Mouse (Mus musculus): ENCODE results near the gene Hydin. TPM values are rescaled to one million over a fixed set of nuclear protein-coding genes. Genes with fewer than 3 reads are reported as not detected.
A peak's percentile ranks its signal among the peaks of the same experiment; 100 is the strongest.
"Not testable (repeated sequence)": the region's sequence is repeated elsewhere in the genome, so short reads cannot be mapped to it uniquely, and the experiment has no call there.

The Hydin gene
- total RNA-seq, 1 experiment from 2014 or later = 0.07 TPM

DNA sequence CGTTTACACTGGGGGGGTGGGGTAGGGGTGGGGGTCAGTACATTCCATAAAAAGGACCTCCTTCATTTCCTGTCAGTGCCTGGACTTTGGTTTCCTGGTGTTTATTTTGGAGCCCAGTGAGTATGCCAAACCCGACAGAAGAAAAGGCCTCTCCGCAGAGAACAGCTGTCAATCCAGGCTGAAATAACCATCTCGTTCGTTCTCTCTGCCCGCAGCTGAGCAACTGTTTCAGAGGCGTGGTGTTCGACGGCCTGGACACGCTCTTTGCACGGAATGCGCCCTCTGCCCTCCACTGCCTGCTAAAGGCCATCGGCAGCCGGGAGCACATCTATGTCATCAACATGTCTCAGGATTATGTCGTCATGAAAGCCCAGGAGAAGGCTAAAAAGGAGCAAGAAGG is 258.5 kb downstream of the Hydin start:
- no peak for DNase-seq

DNA sequence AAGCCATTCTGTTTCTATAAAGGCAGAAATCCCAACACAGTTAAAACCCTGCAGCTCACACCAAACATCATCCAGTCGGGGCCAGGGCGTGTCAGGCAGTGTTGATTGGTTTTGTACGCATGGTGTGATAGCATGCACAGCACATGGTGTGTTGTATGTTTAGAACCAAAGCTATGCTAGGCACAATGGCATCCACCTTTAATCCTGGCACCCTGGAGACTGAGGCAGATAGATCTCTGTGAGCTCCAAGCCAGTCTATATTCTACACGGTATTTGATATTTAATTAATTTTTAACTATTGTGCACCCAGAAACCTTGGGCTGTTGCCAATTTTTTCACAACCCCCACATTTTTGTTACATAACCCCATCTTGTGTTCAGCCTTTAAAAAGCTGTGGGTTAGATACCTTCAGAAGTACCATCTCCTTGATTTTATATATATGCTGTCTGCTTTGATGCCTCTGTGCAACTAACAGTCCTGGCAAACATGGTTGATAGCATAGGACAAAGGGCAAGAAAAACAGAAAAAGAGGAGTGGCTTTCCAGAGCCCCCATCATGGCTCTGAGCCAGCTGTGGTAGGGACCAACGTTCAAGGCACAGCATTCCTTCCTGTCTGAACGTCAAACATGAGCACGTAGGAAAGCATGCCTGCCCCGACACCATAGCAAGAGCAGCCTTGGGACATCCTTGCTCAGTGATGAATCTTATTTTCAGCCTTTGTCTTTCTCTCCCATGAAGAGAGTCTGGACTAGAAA is 263.4 kb downstream of the Hydin start:
- no peak for DNase-seq

DNA sequence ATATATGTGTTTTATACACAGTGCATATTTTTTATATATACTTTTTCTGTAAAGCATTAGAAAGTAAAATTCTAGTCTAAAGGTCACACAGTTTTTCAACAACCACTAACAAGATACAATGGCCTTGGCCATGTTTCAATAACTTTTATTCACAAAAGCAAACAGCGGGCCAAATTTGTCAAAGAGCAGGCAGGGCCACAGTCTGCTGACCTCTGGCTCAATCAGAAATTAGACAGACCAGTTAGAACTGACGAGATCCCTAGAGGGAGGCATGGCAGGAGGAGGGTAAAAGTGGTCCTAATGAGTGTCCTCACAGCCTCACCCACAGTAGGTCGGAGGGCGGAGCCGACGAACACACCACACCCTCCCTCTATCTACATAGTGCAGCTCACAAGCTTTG is 267.0 kb downstream of the Hydin start:
- peak; percentile 47 for DNase-seq

DNA sequence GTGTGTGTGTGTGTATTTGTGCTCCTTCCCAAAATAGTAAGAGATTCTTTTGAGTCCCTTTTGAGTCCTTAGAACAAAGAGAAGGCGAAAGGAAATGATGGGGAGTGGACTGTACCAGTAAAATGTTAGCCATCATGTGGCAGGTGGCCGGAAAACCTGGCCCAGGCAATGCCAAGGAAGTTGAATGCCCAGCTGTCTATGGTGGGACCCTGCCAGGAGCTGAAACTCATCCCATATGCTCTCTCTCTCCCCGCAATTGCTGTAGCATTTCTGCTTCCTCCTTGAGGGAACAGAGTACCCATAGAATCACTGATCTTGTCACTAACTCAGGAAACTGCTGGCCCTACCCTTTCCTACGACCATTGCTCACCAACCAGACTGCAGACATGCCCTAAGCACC is 271.1 kb downstream of the Hydin start:
- no peak for DNase-seq

DNA sequence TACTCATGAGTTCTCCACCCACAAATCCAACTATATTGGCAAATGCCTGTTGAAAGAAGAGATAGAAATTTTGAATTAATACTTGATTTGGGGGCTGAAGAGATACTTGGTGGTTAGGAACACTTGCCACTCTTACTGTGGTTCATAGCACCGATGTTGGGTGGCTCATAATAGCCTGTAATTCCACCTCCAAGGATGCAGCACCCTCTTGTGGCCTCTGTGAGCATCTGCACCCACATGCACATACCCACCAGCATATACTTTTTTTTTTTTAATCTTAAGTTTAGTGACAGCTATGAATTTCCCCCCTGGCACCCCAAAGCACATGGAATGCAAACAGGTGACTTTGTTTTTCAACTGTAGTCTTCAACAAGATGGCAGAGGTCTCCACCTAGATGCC is 283.6 kb downstream of the Hydin start:
- DNase-seq = no peak

DNA sequence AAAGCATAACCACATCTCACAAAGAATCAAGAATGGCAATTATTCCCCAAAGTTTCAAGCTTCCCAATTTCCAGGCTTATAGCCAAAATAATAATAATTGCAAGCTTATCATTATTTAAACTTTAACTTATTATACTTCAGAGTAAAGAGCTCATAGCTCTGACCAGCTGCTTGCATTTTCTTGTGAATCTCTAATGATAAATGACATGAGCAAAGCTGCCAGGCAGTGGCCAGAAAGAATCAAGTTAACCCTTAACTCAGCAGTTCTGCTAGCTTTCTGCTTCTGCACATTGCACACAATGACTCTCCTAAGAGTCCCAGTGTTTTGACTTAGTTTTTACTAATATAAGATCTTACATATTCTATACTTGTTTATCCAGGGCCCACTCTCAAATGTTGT is 285.3 kb downstream of the Hydin start:
- not testable (repeated sequence) for DNase-seq

DNA sequence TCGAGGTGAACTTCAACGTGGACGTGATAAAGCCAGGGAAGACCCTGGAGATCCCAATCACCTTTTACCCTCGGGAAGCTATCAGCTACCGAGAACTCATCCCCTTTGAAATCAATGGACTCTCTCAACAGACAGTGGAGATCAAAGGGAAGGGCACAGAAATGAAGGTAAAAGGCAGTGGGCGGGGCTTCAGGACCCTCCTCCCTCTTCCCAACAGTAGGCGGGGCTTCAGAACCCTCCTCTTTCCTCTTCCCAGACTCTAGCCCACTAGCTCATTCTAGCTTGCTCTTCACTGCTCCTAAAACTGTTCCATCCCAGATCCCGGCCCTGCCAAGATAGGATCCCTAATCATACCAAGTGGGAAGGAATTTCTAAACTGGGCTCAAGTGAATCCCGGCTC is 325.9 kb downstream of the Hydin start:
- no peak for DNase-seq

DNA sequence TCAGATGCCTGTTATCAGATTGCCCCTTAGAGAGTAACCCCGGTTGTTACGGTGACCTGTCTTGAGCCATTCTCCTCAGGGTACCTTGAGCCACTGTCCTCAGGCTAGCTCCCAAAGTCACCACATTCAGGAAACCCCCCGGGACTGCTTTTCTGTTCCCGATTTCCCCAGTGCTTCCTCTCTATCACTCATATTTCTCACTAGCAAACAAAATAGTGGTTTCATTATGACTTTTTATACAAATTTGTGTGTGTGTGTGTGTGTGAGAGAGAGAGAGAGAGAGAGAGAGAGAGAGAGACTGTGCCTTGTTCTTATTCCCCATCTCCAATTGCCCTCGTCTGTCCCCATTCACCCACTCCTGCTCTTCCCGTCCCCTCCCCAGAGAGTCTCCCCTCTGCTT is 327.4 kb downstream of the Hydin start:
- no peak for DNase-seq

DNA sequence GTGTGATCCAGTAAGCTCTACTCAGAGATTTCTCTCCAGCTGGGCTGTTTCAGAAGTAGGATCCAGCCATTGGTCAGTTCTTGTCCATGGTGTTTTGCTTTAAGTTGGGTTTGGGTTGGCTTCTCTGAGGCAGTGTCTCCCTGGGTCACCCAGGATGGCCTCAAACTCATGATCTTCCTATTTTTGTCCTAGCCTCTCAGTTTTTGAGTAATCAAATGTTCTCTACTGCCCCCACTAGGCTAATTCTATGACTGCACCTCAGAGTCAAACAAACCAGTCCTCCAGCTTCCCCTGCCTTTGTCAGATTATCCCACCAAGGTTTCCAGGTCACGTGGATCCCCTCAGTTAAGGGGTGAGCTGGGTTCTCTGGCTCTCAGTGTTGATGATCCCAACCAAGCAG is 337.8 kb downstream of the Hydin start:
- peak; percentile 54 for DNase-seq

DNA sequence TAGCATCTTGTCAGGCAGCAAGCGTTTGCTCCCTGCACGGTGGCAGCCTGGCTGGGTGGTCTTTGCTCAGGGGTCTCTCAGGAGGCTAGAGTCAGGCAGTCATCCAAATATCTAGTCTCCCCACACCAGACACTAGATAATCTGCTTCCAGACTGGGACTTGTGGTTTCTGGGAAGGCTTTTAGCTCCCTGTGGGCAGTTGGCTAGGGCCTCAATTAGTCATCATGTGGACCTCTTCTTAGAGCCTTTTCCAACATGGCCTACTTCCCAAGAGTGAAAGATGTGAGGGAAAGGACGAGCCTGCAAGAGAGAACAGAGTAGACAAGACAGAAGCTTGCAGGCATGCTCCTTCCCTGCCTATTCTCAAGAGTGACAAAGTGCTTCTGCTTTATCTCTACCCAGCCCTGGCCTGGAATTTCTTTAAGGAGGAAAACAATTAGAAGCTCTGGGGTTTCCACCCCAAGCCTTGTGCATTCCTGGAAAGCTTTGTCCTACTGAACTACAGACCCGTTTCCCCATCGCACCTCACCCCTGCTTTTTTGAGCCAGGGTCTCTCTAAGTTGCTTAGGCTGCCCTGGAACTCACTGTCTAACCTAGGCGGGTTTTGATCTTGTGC is 338.7 kb downstream of the Hydin start:
- no peak for DNase-seq

DNA sequence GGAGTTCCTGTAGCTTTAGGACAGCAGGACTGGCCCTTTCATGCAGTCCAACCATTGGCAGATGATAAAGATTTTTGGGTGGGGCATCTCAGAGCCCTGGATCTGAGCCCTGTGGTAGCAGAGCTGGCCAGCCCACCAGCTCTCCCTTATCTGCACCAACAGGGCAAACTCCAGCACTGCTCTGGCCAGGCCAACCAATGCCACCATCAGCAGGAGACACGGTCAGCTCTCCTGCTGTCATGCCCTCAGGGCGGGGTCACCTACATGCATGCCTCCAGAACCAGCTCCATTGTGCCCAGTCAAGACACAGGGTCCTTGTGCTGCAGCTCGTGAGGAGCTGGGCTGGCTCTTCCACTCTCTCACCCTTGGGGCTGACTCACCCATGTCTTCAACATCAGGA is 349.0 kb downstream of the Hydin start:
- no peak for DNase-seq

DNA sequence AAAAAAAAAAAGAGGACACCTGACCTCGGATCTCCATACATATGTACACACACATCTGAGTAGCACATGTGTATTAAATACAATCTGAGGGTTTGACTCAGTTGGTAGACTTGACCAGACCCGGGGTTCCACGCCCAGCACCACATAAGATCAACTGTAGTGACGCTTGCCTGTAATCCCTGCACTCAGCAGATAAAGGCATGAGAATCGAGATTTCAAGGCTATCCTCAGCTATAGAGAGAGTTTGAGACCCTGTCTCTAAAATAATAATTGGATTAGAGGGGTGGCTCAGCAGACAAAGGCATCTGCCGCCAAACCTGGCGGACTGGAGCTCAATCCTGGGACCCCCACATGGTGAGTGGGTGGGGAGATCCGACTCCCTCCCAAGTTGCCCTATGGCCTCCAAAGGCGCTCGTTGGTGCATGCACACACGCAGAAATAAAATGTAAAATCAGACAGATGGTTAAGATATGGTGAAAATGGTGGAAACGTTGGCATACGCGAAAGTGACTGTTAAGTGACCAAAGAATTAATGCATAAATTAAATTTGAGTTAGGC is 351.1 kb downstream of the Hydin start:
- DNase-seq = no peak

DNA sequence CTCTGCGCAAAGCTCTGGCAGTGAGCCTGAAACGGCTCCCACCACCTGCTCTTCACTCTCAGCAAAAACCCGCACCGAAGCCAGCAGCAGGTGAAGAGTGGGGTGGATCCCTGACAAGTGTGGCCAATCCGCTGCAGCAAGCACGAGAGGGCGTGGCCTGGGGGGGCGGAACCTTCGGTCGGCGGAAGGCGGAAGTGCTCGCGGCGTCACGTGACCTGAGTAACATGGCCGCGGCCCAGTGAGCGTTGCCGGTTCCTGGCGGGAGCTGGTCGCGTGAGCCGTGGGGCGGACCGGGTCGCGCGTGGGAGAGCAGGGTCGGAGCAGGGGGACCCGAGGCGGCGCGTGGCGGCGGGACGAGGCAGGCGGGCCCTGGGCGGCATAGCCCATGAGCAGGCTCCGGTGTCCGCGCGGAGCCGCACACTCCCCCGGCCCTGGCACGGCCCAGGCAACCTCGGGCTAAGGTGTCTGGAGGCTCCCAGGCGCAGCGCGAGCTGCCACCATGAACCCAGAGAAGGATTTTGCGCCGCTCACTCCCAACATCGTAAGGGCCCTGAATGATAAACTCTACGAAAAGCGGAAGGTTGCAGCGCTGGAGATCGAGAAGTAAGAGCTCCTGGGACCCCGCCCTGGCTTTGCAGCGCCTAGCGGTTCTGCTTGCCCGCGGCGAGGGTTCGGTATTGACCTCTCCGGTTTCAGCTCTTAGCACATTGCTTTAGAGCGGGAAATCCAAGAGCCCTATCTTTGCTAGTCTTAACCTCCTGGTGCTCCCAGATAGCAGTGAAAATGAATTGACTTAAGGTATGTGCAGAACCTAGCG is 351.8 kb downstream of the Hydin start, which contains the start of gene Vac14:
Gene Vac14 (plus strand): TSS at position 195 of the 817 bp plus-strand sequence.
- DNase-seq = peak; percentile 99

DNA sequence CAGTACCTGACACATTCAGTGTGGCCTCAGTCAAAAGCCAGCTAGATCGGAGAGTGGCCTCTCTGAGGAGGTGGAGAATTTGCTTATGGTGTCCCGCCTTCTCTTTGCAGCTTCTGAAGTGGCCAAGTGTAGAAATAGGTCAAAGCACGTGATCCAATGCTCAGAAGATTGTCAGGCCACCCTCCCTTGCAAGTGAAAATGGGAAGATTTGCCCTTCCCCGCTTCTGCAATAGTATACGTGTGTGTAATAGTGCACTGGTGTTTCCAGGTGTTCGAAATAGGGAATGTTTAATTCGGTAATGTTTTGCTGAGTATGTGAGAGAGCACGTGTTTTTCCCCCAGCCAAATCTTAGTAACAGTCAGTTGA is 352.4 kb downstream of the Hydin start:
- DNase-seq = no peak

DNA sequence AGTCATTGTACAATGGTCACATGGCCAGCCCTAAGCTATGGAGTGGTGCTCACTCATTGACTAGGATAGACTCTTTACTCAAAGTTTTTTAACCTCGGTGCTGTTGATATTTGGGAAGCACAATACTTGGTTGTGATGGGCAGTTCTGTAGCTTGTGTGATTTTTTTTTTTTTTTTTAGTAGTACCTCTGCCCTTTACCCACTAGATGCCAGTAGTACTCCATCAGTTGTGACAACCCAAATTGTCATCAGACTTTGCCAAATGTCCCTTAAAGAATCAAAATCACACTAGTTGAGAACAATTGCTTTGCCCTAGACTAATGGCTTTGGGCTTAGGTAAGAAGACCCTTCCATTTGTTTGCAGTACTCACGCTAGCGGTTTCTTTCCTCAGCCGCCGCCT is 353.1 kb downstream of the Hydin start:
- DNase-seq = no peak

DNA sequence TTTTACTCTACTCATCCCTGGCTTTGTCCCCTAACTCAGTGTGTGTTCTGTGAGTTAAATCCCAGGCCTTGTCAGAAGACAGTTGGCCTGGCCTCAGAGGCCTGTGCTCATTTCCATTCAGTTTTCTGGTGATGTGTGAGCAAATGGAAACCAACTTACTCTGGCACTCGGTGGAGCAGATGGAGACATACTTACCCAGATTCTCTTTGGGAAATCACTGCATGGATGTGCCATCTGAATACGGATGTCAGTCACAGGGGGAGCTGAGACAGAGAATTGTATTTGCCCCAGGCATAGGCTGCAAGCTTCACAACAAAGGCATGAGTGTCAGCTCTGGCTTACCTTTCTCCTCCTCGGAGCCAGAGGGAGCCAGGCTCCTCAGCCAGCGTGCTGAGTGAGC is 359.7 kb downstream of the Hydin start:
- DNase-seq = no peak

DNA sequence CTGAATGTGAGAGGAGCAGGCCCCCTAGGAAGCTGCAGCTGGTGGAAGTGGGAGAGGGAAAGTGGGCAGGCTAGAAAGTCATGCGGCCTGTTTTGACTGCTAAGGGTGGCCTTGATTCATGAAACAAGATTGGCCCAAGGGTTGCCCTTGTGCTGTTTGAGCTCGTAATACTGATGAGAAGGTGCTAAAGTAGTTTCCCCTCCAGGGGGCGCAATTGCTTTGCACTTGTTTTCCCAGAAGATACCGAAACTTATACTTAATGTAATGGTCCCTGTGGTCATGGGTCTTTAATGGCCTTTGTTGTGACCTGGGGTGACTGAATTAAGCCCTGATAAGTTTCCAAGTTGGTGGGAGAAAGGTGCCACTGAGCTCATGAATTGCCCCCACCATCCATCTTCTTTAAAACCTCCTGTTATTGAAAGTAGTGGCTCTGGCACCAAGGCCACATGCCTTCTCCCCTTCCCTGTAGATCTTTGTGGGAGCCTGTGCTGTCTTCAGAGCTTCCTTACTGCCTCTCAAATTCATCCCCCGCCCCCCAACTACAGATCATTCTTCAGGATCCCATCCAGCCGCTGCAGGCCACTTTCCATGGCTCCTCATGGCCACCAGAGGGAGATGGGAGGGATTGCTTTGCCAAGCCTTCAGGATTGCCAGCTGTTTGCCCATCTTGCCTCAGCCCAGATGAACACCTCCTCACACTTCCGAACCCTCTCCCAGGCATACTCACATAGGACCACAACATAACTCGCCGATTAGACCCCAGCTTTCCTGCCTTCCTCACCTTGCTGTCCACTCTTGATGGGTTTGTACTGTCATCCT is 362.7 kb downstream of the Hydin start:
- peak; percentile 86 for DNase-seq

DNA sequence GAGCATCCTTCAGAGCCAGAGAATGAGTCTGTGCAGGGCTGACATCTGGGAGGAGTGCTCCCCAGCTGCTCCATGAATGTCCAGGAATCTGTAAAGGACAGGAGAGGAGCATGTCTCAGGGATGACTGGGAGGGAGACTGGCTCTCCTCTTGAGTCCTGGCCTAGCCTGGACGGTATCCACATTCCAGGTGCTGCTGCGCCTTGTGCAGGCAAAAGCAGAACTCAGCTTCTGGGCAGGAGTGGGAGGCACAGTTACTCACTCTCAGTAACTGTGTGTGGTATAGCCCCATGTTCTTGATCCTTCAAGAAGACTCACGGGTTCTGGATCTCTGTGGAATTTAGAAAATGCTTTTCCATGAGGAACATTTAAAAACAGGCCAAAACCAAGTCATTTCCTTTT is 363.3 kb downstream of the Hydin start:
- DNase-seq = no peak

DNA sequence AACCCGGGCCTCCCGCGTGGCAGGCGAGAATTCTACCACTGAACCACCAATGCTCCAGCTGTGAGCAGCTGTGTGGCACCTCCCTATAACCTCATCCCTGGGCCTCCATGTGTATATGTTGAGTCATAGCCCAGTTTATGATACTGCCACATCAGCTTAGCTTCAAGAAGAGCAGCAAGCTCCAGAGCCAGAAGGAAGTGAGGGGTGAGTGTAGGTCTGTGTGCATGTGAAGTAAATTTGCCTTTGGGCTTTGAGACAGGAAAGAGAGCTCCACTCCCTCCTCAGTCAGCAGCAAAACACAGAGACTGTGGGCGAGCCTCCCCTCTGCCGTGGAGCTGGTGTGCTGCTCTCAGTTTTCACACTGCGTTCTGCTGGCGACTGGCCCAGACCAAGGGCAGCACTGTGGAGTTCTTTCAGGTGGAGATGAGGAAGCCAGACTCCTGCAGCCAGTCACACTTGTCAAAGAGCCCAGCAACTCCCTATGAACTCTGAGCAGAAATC is 363.8 kb downstream of the Hydin start:
- peak; percentile 57 for DNase-seq

DNA sequence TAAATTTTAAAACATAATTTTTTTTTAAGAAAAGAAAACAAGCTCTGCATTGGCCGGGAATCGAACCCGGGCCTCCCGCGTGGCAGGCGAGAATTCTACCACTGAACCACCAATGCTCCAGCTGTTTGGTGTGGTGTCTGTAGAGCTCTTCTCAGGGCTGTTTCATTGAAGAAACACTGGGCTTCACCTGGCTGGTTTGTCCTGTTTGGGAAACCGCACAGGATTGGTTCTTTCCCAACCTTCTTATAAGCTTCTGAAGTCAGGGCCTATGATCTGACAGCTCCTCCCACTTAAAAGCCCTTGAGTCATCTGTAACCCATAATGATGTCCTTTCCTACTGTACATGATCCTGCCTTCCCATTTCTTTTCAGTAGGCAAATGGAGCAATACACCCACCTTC is 364.4 kb downstream of the Hydin start:
- DNase-seq = no peak

DNA sequence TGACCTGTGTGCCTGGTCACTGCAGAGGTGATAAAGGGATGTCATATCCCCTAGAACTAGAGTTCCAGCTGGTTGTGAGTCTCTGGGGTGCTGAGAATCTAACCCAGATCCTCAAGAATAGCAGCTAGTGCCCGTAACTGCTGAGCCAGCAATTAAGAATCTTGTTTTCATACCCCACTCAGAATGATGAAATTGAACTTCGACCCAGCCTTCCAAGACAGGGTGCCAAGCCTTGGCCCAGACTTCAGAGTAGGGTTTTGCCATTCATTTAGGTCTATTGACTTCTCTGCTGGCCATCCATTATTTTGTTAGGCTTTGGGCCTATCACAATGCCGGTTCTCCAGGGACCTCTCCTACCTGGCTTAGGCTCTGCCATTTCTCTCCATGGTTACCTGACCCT is 367.0 kb downstream of the Hydin start:
- peak; percentile 48 for DNase-seq

DNA sequence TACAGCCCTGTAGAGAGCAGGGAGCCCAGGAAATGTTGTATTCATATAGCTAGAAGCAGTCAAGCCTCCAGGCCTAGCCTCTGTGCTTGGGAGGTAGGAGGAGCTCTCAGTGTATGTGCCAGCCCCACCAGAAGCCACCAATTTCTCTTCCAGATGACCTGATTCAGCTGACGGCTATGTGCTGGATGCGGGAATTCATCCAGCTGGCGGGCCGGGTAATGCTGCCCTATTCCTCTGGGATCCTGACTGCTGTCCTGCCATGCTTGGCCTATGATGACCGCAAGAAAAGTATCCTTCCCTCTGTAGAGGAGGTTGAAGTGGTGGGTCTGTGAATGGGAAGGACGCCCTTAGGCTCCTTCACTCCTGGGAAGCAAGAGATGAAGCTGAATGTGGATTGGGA is 369.4 kb downstream of the Hydin start:
- peak; percentile 32 for DNase-seq

Data from adrenal gland, postnatal 14 days (tissue).